Mouse (Mus musculus) kidney, adult 11 months (tissue): ENCODE results near the gene Nptn.

Experiments
- DNase-seq: peaks from one replicate; pipeline ENCODE4 v3.0.0; 2022

Nptn gene

GRCm38 (mm10) chr9:58703766-58704165, 121.7 kb downstream of the Nptn start:
- DNase-seq = no peak

- no peak for DNase-seq
Observed at GRCm38 (mm10) chr9:58706024-58706423, 124.0 kb downstream of the Nptn start.
